Mouse (Mus musculus) neural tube, embryonic 15.5 days (tissue): ENCODE measurements around the gene Rnf130. TPM values are rescaled to one million over a fixed set of nuclear protein-coding genes. Genes with fewer than 3 reads are reported as not detected.

Experiments used
- ATAC-seq: fragments of 200-750 bp; cut with Nextera tagmentation; 2 replicates; pipeline ENCODE4 v1.8.0; 2017; ENCODE audit warnings: mild to moderate bottlenecking, moderate TSS enrichment, moderate library complexity; ENCODE audit not compliant: low FRiP score
- H3K27ac ChIP-seq: fragments of 300-500 bp; sonication (generic); replicated peaks from 2 replicates; pipeline ENCODE4 v1.5.1; 2015; ENCODE audit warnings: mild to moderate bottlenecking, inconsistent platforms
- H3K27me3 ChIP-seq: fragments of 300-500 bp; sonication (generic); replicated peaks from 2 replicates; pipeline ENCODE4 v1.6.1; 2015; ENCODE audit warnings: inconsistent platforms
- H3K36me3 ChIP-seq: fragments of 300-500 bp; sonication (generic); 2 replicates; pipeline ENCODE4 v1.6.1; 2015; ENCODE audit warnings: inconsistent platforms
- H3K4me1 ChIP-seq: fragments of 300-500 bp; sonication (generic); 2 replicates; pipeline ENCODE4 v1.6.1; 2015; ENCODE audit warnings: inconsistent platforms
- H3K4me2 ChIP-seq: fragments of 300-500 bp; sonication (generic); 2 replicates; pipeline ENCODE4 v1.6.1; 2015; ENCODE audit warnings: inconsistent platforms, mild to moderate bottlenecking, moderate library complexity
- H3K4me3 ChIP-seq: fragments of 300-500 bp; sonication (generic); replicated peaks from 2 replicates; pipeline ENCODE4 v1.5.1; 2015; ENCODE audit warnings: mild to moderate bottlenecking, inconsistent platforms
- H3K9ac ChIP-seq: fragments of 300-500 bp; sonication (generic); replicated peaks from 2 replicates; pipeline ENCODE4 v1.6.1; 2015; ENCODE audit warnings: mild to moderate bottlenecking, inconsistent platforms
- H3K9me3 ChIP-seq: fragments of 300-500 bp; sonication (generic); replicated peaks from 2 replicates; pipeline ENCODE4 v1.6.1; 2016; ENCODE audit warnings: inconsistent platforms
- WGBS: fragments of 180-500 bp; shearing (Covaris S2); methylation state at CpG from one replicate; pipeline ENCODE4 v1.1.7; 2015; ENCODE audit warnings: mixed read lengths; 5-methylcytosine and 5-hydroxymethylcytosine counted together
- polyA plus RNA-seq: library from polyadenylated mRNA; unstranded; fragments of >200 nt; fragmentation: Nextera tagmentation; extraction: Ambion mirVana; gene quantifications from 2 replicates; pipeline ENCODE4 v1.2.1, GENCODE M21; 2015

Gene Rnf130
- polyA plus RNA-seq, 1 experiment from 2014 or later: 58.5 TPM

- H3K4me3 ChIP-seq: no peak overlapping the region
- H3K36me3 ChIP-seq: peaks cover 12% of the 10 kb centered on the region
- no peaks in the 10 kb centered on the region for H3K27me3 ChIP-seq
- WGBS: 68% methylated on average over 8 of the region's 8 CpGs
- no peak for ATAC-seq
- no peak overlapping the region for H3K4me2 ChIP-seq
- H3K9me3 ChIP-seq: no peaks in the 10 kb centered on the region
- no peak overlapping the region for H3K9ac ChIP-seq
- H3K4me1 ChIP-seq: peaks cover 7% of the 10 kb centered on the region; the same call in 1 of the 2 replicates
- peak overlapping the region; percentile 41 for H3K27ac ChIP-seq
Measured at GRCm38 (mm10) chr11:50108823-50109244, 83.7 kb downstream of the Rnf130 start.

- peaks cover 8% of the 10 kb centered on the region; the same call in 1 of the 2 replicates for H3K36me3 ChIP-seq
- H3K4me1 ChIP-seq: no peaks in the 10 kb centered on the region
- H3K9me3 ChIP-seq: no peaks in the 10 kb centered on the region
- H3K4me2 ChIP-seq: no peak overlapping the region
- H3K27me3 ChIP-seq: no peaks in the 10 kb centered on the region
- no peak for ATAC-seq
- 15% methylated on average over 5 of the region's 5 CpGs for WGBS
- H3K9ac ChIP-seq: no peak overlapping the region
- no peak overlapping the region for H3K27ac ChIP-seq
- no peak overlapping the region for H3K4me3 ChIP-seq
Measured at GRCm38 (mm10) chr11:50114329-50114728, 89.2 kb downstream of the Rnf130 start.

- WGBS: 92% methylated on average over 8 of the region's 8 CpGs
- Histone ChIP-seq H3K27ac (no peak overlapping the region), H3K27me3 (no peaks in the 10 kb centered on the region), H3K36me3 (peaks cover 16% of the 10 kb centered on the region), H3K4me3 (no peak overlapping the region), H3K4me2 (no peak overlapping the region), H3K9ac (no peak overlapping the region), H3K9me3 (no peaks in the 10 kb centered on the region), H3K4me1 (no peaks in the 10 kb centered on the region)
- ATAC-seq: no peak
Measured at GRCm38 (mm10) chr11:50122631-50123081, 97.5 kb downstream of the Rnf130 start.

- no peak overlapping the region for H3K4me3 ChIP-seq
- H3K9me3 ChIP-seq: no peaks in the 10 kb centered on the region
- no peaks in the 10 kb centered on the region for H3K27me3 ChIP-seq
- H3K4me1 ChIP-seq: peaks cover 23% of the 10 kb centered on the region
- no peak for ATAC-seq
- H3K27ac ChIP-seq: no peak overlapping the region
- H3K4me2 ChIP-seq: peak overlapping the region; percentile 50
- no peak overlapping the region for H3K9ac ChIP-seq
- 6% methylated on average over 10 of the region's 10 CpGs for WGBS
- no peaks in the 10 kb centered on the region for H3K36me3 ChIP-seq
Measured at GRCm38 (mm10) chr11:50127781-50128180, 102.6 kb downstream of the Rnf130 start.

- Histone ChIP-seq H3K4me2 (peak within 1 kb of the TSS; percentile 86), H3K9me3 (no peaks in the 10 kb centered on the region), H3K4me1 (peaks cover 27% of the 10 kb centered on the region), H3K36me3 (peaks cover 6% of the 10 kb centered on the region), H3K27me3 (no peaks in the 10 kb centered on the region), H3K4me3 (peak within 1 kb of the TSS; percentile 90), H3K27ac (peak within 1 kb of the TSS; percentile 91), H3K9ac (peak within 1 kb of the TSS; percentile 99)
- ATAC-seq: peak; percentile 94
- under 1% methylated on average over 77 of the region's 77 CpGs for WGBS
Measured at GRCm38 (mm10) chr11:50130811-50131766, 105.9 kb downstream of the Rnf130 start, which contains the start of gene Tbc1d9b. TSS of gene Tbc1d9b (plus strand) at chr11:50131396.

GRCm38 (mm10) chr11:50131801-50132201 lies 106.7 kb downstream of the Rnf130 start:
- ATAC-seq: peak; percentile 9
- Histone ChIP-seq H3K9me3 (no peaks in the 10 kb centered on the region), H3K9ac (peak overlapping the region; percentile 99), H3K4me2 (peak overlapping the region; percentile 86), H3K4me1 (peaks cover 27% of the 10 kb centered on the region), H3K36me3 (peaks cover 13% of the 10 kb centered on the region), H3K4me3 (peak overlapping the region; percentile 90), H3K27me3 (no peaks in the 10 kb centered on the region), H3K27ac (peak overlapping the region; percentile 91)
- 12% methylated on average over 10 of the region's 10 CpGs for WGBS

- ATAC-seq: no peak
- peak overlapping the region; percentile 99 for H3K9ac ChIP-seq
- H3K27me3 ChIP-seq: no peaks in the 10 kb centered on the region
- H3K4me3 ChIP-seq: peak overlapping the region; percentile 90
- H3K4me1 ChIP-seq: peaks cover 27% of the 10 kb centered on the region
- no peaks in the 10 kb centered on the region for H3K9me3 ChIP-seq
- peak overlapping the region; percentile 86 for H3K4me2 ChIP-seq
- H3K36me3 ChIP-seq: peaks cover 17% of the 10 kb centered on the region
- no peak overlapping the region for H3K27ac ChIP-seq
- 81% methylated on average over 6 of the region's 6 CpGs for WGBS
Measured at GRCm38 (mm10) chr11:50132265-50132664, 107.1 kb downstream of the Rnf130 start.

GRCm38 (mm10) chr11:50134136-50134859 lies 109.2 kb downstream of the Rnf130 start:
- Histone ChIP-seq H3K4me1 (peaks cover 24% of the 10 kb centered on the region), H3K36me3 (peaks cover 37% of the 10 kb centered on the region), H3K9me3 (no peaks in the 10 kb centered on the region), H3K4me3 (no peak overlapping the region), H3K27ac (no peak overlapping the region), H3K4me2 (no peak overlapping the region), H3K27me3 (no peaks in the 10 kb centered on the region), H3K9ac (no peak overlapping the region)
- ATAC-seq: no peak
- WGBS: 85% methylated on average over 10 of the region's 10 CpGs

GRCm38 (mm10) chr11:50138206-50138822 lies 113.2 kb downstream of the Rnf130 start:
- no peak overlapping the region for H3K27ac ChIP-seq
- peaks cover 4% of the 10 kb centered on the region; the same call in 1 of the 2 replicates for H3K4me1 ChIP-seq
- no peaks in the 10 kb centered on the region for H3K9me3 ChIP-seq
- H3K9ac ChIP-seq: no peak overlapping the region
- peaks cover 76% of the 10 kb centered on the region for H3K36me3 ChIP-seq
- WGBS: 78% methylated on average over 10 of the region's 10 CpGs
- no peak overlapping the region for H3K4me2 ChIP-seq
- ATAC-seq: no peak
- no peaks in the 10 kb centered on the region for H3K27me3 ChIP-seq
- no peak overlapping the region for H3K4me3 ChIP-seq

- Histone ChIP-seq H3K4me2 (no peak overlapping the region), H3K4me1 (no peaks in the 10 kb centered on the region), H3K27ac (no peak overlapping the region), H3K36me3 (peaks cover 85% of the 10 kb centered on the region), H3K9me3 (no peaks in the 10 kb centered on the region), H3K27me3 (no peaks in the 10 kb centered on the region), H3K9ac (no peak overlapping the region), H3K4me3 (no peak overlapping the region)
- no peak for ATAC-seq
- WGBS: 88% methylated on average over 7 of the region's 7 CpGs
Measured at GRCm38 (mm10) chr11:50139571-50139970, 114.4 kb downstream of the Rnf130 start.

GRCm38 (mm10) chr11:50145529-50145928 lies 120.4 kb downstream of the Rnf130 start:
- H3K4me1 ChIP-seq: no peaks in the 10 kb centered on the region
- H3K9ac ChIP-seq: no peak overlapping the region
- H3K4me3 ChIP-seq: no peak overlapping the region
- H3K36me3 ChIP-seq: peaks cover 91% of the 10 kb centered on the region
- no peak for ATAC-seq
- H3K9me3 ChIP-seq: no peaks in the 10 kb centered on the region
- no peak overlapping the region for H3K27ac ChIP-seq
- 88% methylated on average over 3 of the region's 3 CpGs for WGBS
- H3K27me3 ChIP-seq: no peaks in the 10 kb centered on the region
- H3K4me2 ChIP-seq: no peak overlapping the region
